Mouse (Mus musculus) lung, embryonic 14.5 days (tissue): Measurements from ENCODE around the gene Aoc3. TPM values are rescaled to one million over a fixed set of nuclear protein-coding genes. Genes with fewer than 3 reads are reported as not detected.

Experiments
- ATAC-seq: fragments of 200-750 bp; cut with Nextera tagmentation; 2 replicates; pipeline ENCODE4 v1.8.0; 2017; ENCODE audit warnings: mild to moderate bottlenecking, moderate TSS enrichment, moderate library complexity; ENCODE audit not compliant: insufficient read depth
- DNase-seq: peaks from one replicate; pipeline ENCODE4 v3.0.0-alpha.2; 2015
- H3K27ac ChIP-seq: fragments of 300-500 bp; sonication (generic); 2 replicates; pipeline ENCODE4 v1.5.1; 2014; ENCODE audit warnings: low read depth, mild to moderate bottlenecking, moderate library complexity
- H3K27me3 ChIP-seq: fragments of 300-500 bp; sonication (generic); 2 replicates; pipeline ENCODE4 v1.6.1; 2014; ENCODE audit warnings: low read length, control low read depth; ENCODE audit not compliant: insufficient read depth
- H3K36me3 ChIP-seq: fragments of 300-500 bp; sonication (generic); 2 replicates; pipeline ENCODE4 v1.6.1; 2014; ENCODE audit warnings: control low read depth; ENCODE audit not compliant: insufficient read depth
- H3K4me1 ChIP-seq: fragments of 300-500 bp; sonication (generic); 2 replicates; pipeline ENCODE4 v1.6.1; 2014; ENCODE audit warnings: antibody characterized with exemption, control low read depth; ENCODE audit not compliant: insufficient read depth
- H3K4me2 ChIP-seq: fragments of 300-500 bp; sonication (generic); 2 replicates; pipeline ENCODE4 v1.6.1; 2014; ENCODE audit warnings: mild to moderate bottlenecking
- H3K4me3 ChIP-seq: fragments of 300-500 bp; sonication (generic); 2 replicates; pipeline ENCODE4 v1.5.1; 2014; ENCODE audit warnings: low read depth, low read length
- H3K9ac ChIP-seq: fragments of 300-500 bp; sonication (generic); 2 replicates; pipeline ENCODE4 v1.6.1; 2014
- H3K9me3 ChIP-seq: fragments of 300-500 bp; sonication (generic); 2 replicates; pipeline ENCODE4 v1.6.1; 2016; ENCODE audit warnings: low read depth, low read length, control low read depth
- CTCF ChIP-seq: IDR thresholded peaks from 2 replicates; pipeline ENCODE4 v1.5.1; 2016; ENCODE audit warnings: antibody characterized with exemption, low read depth
- WGBS: fragments of 180-500 bp; shearing (Covaris S2); extraction: QIAGEN DNeasy Blood & Tissue Kit; methylation state at CpG from one replicate; pipeline ENCODE4 v1.1.7; 2014; 5-methylcytosine and 5-hydroxymethylcytosine counted together
- polyA plus RNA-seq: library from polyadenylated mRNA; unstranded; fragments of >200 nt; fragmentation: Nextera tagmentation; extraction: Ambion mirVana; gene quantifications from 2 replicates; pipeline ENCODE4 v1.2.1, GENCODE M21; 2014

Aoc3 gene
- 0.62 and 0.83 TPM in 2 replicates for polyA plus RNA-seq

DNA sequence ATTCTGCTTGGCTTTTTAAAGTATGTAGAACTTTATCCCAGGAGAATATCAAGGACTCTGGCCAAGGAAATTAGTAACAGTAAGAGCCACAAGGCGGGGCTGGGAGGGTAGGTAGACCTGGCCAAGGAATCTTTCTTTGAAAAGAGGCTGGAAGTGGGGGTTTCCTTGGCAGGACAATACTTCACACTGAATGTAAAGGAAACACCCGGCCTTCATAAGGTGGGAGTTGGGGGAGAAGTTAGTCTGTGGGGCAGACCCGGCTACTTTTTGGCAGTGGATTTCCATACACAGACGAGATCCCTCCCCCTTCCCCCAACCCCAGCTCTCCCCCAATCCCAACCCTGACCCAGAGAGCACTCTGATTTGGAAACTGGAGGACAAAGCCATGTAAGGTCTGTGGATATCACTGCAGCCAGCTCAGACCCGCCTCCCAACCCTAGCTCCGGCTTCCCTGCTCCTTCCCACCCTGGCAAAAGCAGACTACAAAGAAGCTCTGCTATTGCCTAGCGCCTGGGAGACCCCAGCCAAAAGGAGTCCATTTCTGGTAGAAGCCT is at the start of gene Aoc3:
Gene Aoc3, plus strand, starts transcription at position 235 of the 554 bp plus-strand sequence.
- H3K27me3 ChIP-seq = no peaks in the 10 kb centered on the region
- ATAC-seq (no peak), DNase-seq (no peak)
- H3K4me1 ChIP-seq = no peaks in the 10 kb centered on the region
- H3K9me3 ChIP-seq = no peaks in the 10 kb centered on the region
- no peak within 1 kb of the TSS for H3K4me3 ChIP-seq
- H3K36me3 ChIP-seq = peaks cover 13% of the 10 kb centered on the region; the same call in 1 of the 2 replicates
- 0 out of 2 replicates have a peak within 1 kb of the TSS, but pooled peaks have one; percentile 8 for H3K27ac ChIP-seq
- no peak for TF ChIP-seq CTCF
- no peak within 1 kb of the TSS for H3K9ac ChIP-seq
- WGBS = 64% methylated on average over 7 of the region's 7 CpGs
- H3K4me2 ChIP-seq = no peak within 1 kb of the TSS

DNA sequence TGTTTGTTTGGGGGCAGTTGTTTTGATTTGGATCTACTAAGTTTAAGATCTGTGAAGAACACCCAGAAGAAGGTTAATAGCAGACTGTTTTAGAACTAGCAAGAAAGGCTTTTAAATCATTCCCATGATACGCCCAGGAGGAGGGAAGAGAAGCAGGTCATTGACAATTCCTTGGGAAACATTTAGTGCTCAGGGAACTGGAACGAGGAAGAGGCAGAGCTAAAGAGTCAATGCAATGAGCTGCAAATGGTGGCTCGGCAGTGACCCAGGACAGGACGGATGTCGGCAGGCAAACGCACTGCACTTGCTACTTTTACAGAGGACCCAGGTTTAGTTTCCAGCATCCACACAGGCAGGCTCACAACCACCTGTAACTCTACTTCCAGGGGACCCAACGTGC is 49.6 kb upstream of the Aoc3 start:
- WGBS = 35% methylated on average over 7 of the region's 7 CpGs
- no peak overlapping the region for H3K27ac ChIP-seq
- no peak overlapping the region for H3K9ac ChIP-seq
- ATAC-seq (no peak), DNase-seq (no peak)
- no peak overlapping the region for H3K4me2 ChIP-seq
- H3K27me3 ChIP-seq = no peaks in the 10 kb centered on the region
- H3K4me1 ChIP-seq = peaks cover 16% of the 10 kb centered on the region
- no peaks in the 10 kb centered on the region; the same call in 1 of the 2 replicates for H3K36me3 ChIP-seq
- TF ChIP-seq CTCF = no peak
- no peaks in the 10 kb centered on the region for H3K9me3 ChIP-seq
- no peak overlapping the region for H3K4me3 ChIP-seq

DNA sequence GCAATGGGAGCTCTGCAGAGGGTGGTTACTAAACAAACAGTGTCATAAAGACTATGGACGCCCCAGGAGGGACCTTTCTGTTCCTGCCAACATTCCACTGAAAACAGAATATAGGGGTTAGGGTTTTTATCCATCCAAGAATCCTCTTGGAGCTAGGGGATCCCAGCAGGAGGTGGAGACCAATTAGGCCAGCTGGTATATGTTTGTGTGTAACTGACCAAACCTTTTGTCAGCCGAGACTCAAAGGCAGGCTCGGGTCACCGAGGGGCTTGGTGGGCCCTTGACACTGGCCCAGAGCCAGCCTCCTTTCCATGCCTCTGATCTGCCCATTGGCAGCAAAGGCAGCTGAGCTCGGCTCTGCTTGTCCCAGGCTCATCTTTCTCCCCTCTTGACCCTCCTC is 47.5 kb upstream of the Aoc3 start:
- Histone ChIP-seq H3K9ac (no peak overlapping the region), H3K4me1 (peaks cover 3% of the 10 kb centered on the region), H3K36me3 (peaks cover 8% of the 10 kb centered on the region; the same call in 1 of the 2 replicates), H3K4me2 (no peak overlapping the region), H3K27ac (no peak overlapping the region), H3K4me3 (no peak overlapping the region), H3K9me3 (no peaks in the 10 kb centered on the region), H3K27me3 (no peaks in the 10 kb centered on the region)
- WGBS = 14% methylated on average over 5 of the region's 5 CpGs
- ATAC-seq = no peak
- TF ChIP-seq CTCF = no peak
- DNase-seq = no peak

DNA sequence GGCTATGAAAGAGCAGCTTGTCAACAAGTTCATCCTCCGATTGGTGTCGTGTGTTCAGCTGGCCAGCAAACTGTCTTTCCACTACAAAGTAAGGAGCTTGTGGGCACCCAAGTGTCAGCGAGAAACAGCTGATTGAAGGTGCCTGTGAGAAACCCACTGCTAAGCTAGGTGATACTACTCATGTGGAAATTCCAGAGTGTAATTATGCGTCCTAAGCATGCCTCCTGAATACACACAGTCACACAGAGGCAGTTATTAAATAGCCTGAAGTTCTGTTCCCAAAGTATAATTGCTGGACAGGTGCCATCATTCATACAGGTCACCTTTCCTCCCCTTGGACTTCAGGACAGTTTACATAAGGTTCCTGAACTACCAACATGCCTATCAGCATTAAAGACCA is 46.6 kb upstream of the Aoc3 start:
- H3K27me3 ChIP-seq = no peaks in the 10 kb centered on the region
- WGBS = 62% methylated on average over 4 of the region's 4 CpGs
- H3K9ac ChIP-seq = no peak overlapping the region
- H3K36me3 ChIP-seq = peaks cover 16% of the 10 kb centered on the region; the same call in 1 of the 2 replicates
- TF ChIP-seq CTCF = no peak
- no peaks in the 10 kb centered on the region for H3K9me3 ChIP-seq
- no peak overlapping the region for H3K4me3 ChIP-seq
- no peaks in the 10 kb centered on the region for H3K4me1 ChIP-seq
- H3K27ac ChIP-seq = no peak overlapping the region
- ATAC-seq (no peak), DNase-seq (no peak)
- no peak overlapping the region for H3K4me2 ChIP-seq

DNA sequence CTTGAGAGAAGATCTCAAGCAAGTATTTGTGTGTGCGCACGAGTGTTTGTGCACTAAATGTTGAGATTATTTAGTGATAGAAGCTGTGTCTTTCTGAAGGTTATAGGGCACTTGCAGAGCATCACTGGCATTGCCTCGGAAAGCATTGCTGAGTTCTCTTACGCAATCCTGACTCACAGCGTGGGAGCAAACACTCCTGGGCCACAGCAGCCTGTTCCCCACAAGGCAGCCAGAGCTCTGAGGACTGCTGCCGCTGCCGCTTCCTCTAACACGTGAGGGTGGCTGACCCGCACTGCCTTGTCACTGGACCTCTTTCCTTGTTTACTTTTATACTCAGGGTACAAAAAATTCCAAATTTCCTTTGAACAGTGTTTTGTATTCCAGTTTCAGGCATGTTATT is 43.1 kb upstream of the Aoc3 start:
- Histone ChIP-seq H3K4me1 (no peaks in the 10 kb centered on the region), H3K9me3 (no peaks in the 10 kb centered on the region), H3K27ac (no peak overlapping the region), H3K36me3 (peaks cover 50% of the 10 kb centered on the region), H3K27me3 (no peaks in the 10 kb centered on the region), H3K4me2 (no peak overlapping the region), H3K9ac (no peak overlapping the region), H3K4me3 (no peak overlapping the region)
- ATAC-seq (no peak), DNase-seq (peak; percentile 10)
- 63% methylated on average over 9 of the region's 9 CpGs for WGBS
- no peak for TF ChIP-seq CTCF

DNA sequence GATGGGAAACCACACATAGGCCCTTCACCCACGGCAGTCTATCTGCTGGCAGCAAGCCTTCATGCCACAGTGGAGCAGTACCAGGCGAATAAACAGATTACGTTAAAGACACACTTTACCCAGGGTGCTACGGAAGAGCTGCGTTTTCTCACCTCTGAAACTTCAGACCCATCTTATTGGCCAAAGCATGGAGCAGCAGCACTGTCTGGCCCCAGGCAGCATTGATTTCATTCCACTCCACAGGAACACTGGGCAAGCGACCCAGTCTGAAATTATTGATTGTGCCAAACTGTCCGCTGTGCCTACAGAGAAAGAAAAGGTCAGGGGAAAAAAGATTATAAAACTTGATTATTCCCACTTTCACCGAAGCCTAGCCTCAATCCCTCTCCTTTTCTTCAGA is 39.2 kb upstream of the Aoc3 start:
- H3K27me3 ChIP-seq = no peaks in the 10 kb centered on the region
- no peak overlapping the region for H3K4me2 ChIP-seq
- no peak for TF ChIP-seq CTCF
- H3K4me1 ChIP-seq = no peaks in the 10 kb centered on the region
- H3K9me3 ChIP-seq = no peaks in the 10 kb centered on the region
- ATAC-seq (no peak), DNase-seq (no peak)
- H3K27ac ChIP-seq = no peak overlapping the region
- 92% methylated on average over 8 of the region's 8 CpGs for WGBS
- no peak overlapping the region for H3K9ac ChIP-seq
- peaks cover 82% of the 10 kb centered on the region for H3K36me3 ChIP-seq
- no peak overlapping the region for H3K4me3 ChIP-seq

DNA sequence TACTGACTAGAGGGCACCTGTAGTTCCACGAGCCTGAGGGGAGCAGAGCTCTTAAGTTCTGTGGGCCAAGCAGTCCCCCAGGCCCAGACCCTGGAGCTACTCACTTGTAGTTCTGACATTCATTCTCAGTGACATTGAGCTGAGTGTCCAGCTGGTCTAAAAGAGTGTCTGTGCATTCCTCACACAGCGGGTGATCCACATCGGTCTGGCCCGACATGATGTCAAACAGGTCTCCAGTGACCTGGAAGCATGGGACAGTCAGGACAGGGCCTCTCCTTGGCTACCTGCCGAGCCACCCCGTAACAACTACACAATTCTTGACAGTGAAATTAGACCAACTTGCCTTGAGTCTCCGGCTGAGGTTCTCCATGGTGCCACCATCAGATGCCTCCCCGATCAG is 35.2 kb upstream of the Aoc3 start:
- no peak for TF ChIP-seq CTCF
- 94% methylated on average over 8 of the region's 8 CpGs for whole genome bisulfite sequencing

More for the DNA sequence above, 35.2 kb upstream of the Aoc3 start:
- no peak overlapping the region for H3K27ac ChIP-seq
- peaks cover 80% of the 10 kb centered on the region for H3K36me3 ChIP-seq
- no peak overlapping the region for H3K4me3 ChIP-seq
- H3K4me2 ChIP-seq = no peak overlapping the region
- no peak overlapping the region for H3K9ac ChIP-seq
- H3K9me3 ChIP-seq = no peaks in the 10 kb centered on the region
- DNase-seq (no peak), ATAC-seq (no peak)
- no peaks in the 10 kb centered on the region for H3K4me1 ChIP-seq
- no peaks in the 10 kb centered on the region for H3K27me3 ChIP-seq
